Mouse (Mus musculus): ENCODE data around the gene Anxa6. TPM values are rescaled to one million over a fixed set of nuclear protein-coding genes. Genes with fewer than 3 reads are reported as not detected.

The Anxa6 gene
- total and polyA plus RNA-seq, 3 experiments: 47.0 to 49.4 TPM; not detected in 1

- Histone ChIP-seq H3K4me1 (ENCODE audit: control insufficient read depth in 1 of 2, insufficient read depth in 2 of 2, low read length in 2 of 2) (no peaks in the 10 kb centered on the region; a peak in 1 of 4 replicates), H3K27me3 (ENCODE audit: control insufficient read depth in 1 of 2, insufficient read depth in 2 of 2, low read length in 2 of 2) (peaks cover 10 to 11% of the 10 kb centered on the region in 2 experiments), H3K36me3 (ENCODE audit: control insufficient read depth in 1 of 2, insufficient read depth in 2 of 2, low read length in 2 of 2) (no peaks in the 10 kb centered on the region), H3K9ac (ENCODE audit: control insufficient read depth, low read depth, low read length, poor library complexity, severe bottlenecking) (peak overlapping the region; percentile 52), H3K27ac (ENCODE audit: control insufficient read depth, low read depth, low read length) (no peak overlapping the region), H3K4me3 (ENCODE audit: control insufficient read depth in 1 of 2, insufficient read depth in 1 of 2, low read depth in 2 of 2, low read length in 2 of 2) (peak overlapping the region in 1 of 2 experiments; percentile 41; a peak in 1 of 4 replicates), H3K79me2 (ENCODE audit: control insufficient read depth, insufficient read depth, low read length, poor library complexity) (no peaks in the 10 kb centered on the region), H3K9me3 (replicated peaks; ENCODE audit: insufficient read depth, low read length) (no peaks in the 10 kb centered on the region)
- no peak for TF ChIP-seq ZKSCAN1 (IDR thresholded peaks at IDR 0.05; ENCODE audit: low read depth, low read length)
- TF ChIP-seq TAL1 (IDR thresholded peaks at IDR 0.05; ENCODE audit: low read length): no peak
- TF ChIP-seq RCOR1 (IDR thresholded peaks at IDR 0.05; ENCODE audit: low read depth, low read length): no peak
- TF ChIP-seq SIN3A (IDR thresholded peaks at IDR 0.05; ENCODE audit: low read length): no peak
- TF ChIP-seq TBP (IDR thresholded peaks at IDR 0.05; ENCODE audit: low read depth, low read length): no peak
- no peak for TF ChIP-seq TCF12 (IDR thresholded peaks at IDR 0.05; ENCODE audit: low read depth, low read length)
- no peak for TF ChIP-seq KAT2A (conservative IDR thresholded peaks at IDR 0.05; ENCODE audit: low read depth, low read length)
- DNase-seq (ENCODE audit: low read depth, low spot score): peak; percentile 25
Observed at GRCm38 (mm10) chr11:55078502-55078901, 45.3 kb upstream of the Anxa6 start.

- Histone ChIP-seq H3K4me1 (ENCODE audit: control insufficient read depth in 1 of 2, insufficient read depth in 2 of 2, low read length in 2 of 2) (no peaks in the 10 kb centered on the region; a peak in 1 of 4 replicates), H3K79me2 (ENCODE audit: control insufficient read depth, insufficient read depth, low read length, poor library complexity) (no peaks in the 10 kb centered on the region), H3K27me3 (ENCODE audit: control insufficient read depth in 1 of 2, insufficient read depth in 2 of 2, low read length in 2 of 2) (peaks cover 10 to 11% of the 10 kb centered on the region in 2 experiments), H3K9me3 (replicated peaks; ENCODE audit: insufficient read depth, low read length) (no peaks in the 10 kb centered on the region), H3K36me3 (ENCODE audit: control insufficient read depth in 1 of 2, insufficient read depth in 2 of 2, low read length in 2 of 2) (no peaks in the 10 kb centered on the region), H3K4me3 (ENCODE audit: control insufficient read depth in 1 of 2, insufficient read depth in 1 of 2, low read depth in 2 of 2, low read length in 2 of 2) (peak within 1 kb of the TSS; percentile 34 to 41; a peak in 3 of 4 replicates), H3K27ac (ENCODE audit: control insufficient read depth, low read depth, low read length) (no peak within 1 kb of the TSS), H3K9ac (ENCODE audit: control insufficient read depth, low read depth, low read length, poor library complexity, severe bottlenecking) (peak within 1 kb of the TSS; percentile 52)
- DNase-seq (ENCODE audit: low read depth, low spot score): peak; percentile 39
- 0 out of 2 replicates have a peak, but pooled peaks have one; percentile 64 for TF ChIP-seq UBTF (IDR thresholded peaks at IDR 0.05; ENCODE audit: borderline replicate concordance, insufficient read depth, low read depth, low read length)
- no peak for TF ChIP-seq HCFC1 (IDR thresholded peaks at IDR 0.05; ENCODE audit: low read depth, low read length)
- TF ChIP-seq TCF12 (IDR thresholded peaks at IDR 0.05; ENCODE audit: low read depth, low read length): no peak
- TF ChIP-seq MAZ (IDR thresholded peaks at IDR 0.05; ENCODE audit: low read depth, low read length): no peak
- no peak for TF ChIP-seq ELF1 (IDR thresholded peaks at IDR 0.05; ENCODE audit: low read depth, low read length)
Observed at GRCm38 (mm10) chr11:55077331-55078231, 44.3 kb upstream of the Anxa6 start, which contains the start of gene Ccdc69. Ccdc69 (minus strand) TSS chr11:55078131.

GRCm38 (mm10) chr11:55076234-55076633 is 43.0 kb upstream of the Anxa6 start:
- Histone ChIP-seq H3K79me2 (ENCODE audit: control insufficient read depth, insufficient read depth, low read length, poor library complexity) (no peaks in the 10 kb centered on the region), H3K36me3 (ENCODE audit: control insufficient read depth in 1 of 2, insufficient read depth in 2 of 2, low read length in 2 of 2) (no peaks in the 10 kb centered on the region), H3K9me3 (replicated peaks; ENCODE audit: insufficient read depth, low read length) (no peaks in the 10 kb centered on the region), H3K27me3 (ENCODE audit: control insufficient read depth in 1 of 2, insufficient read depth in 2 of 2, low read length in 2 of 2) (peaks cover 8 to 9% of the 10 kb centered on the region in 2 experiments), H3K9ac (ENCODE audit: control insufficient read depth, low read depth, low read length, poor library complexity, severe bottlenecking) (no peak overlapping the region), H3K4me1 (ENCODE audit: control insufficient read depth in 1 of 2, insufficient read depth in 2 of 2, low read length in 2 of 2) (no peaks in the 10 kb centered on the region; a peak in 1 of 4 replicates), H3K4me3 (ENCODE audit: control insufficient read depth in 1 of 2, insufficient read depth in 1 of 2, low read depth in 2 of 2, low read length in 2 of 2) (no peak overlapping the region), H3K27ac (ENCODE audit: control insufficient read depth, low read depth, low read length) (no peak overlapping the region)
- no peak for TF ChIP-seq GATA1 (IDR thresholded peaks at IDR 0.05; ENCODE audit: low read depth, low read length)
- DNase-seq (ENCODE audit: low read depth, low spot score): no peak
